Mouse (Mus musculus) stomach, postnatal 0 days (tissue): ENCODE measurements around the gene Tjap1. TPM values are rescaled to one million over a fixed set of nuclear protein-coding genes. Genes with fewer than 3 reads are reported as not detected.

ENCODE experiments used
- ATAC-seq: fragments of 200-750 bp; cut with Nextera tagmentation; 2 replicates; pipeline ENCODE4 v1.8.0; 2017; ENCODE audit not compliant: low FRiP score, low TSS enrichment
- DNase-seq: peaks from one replicate; pipeline ENCODE4 v3.0.0-alpha.2; 2016; ENCODE audit warnings: low spot score
- H3K27ac ChIP-seq: fragments of 300-500 bp; sonication (generic); replicated peaks from 2 replicates; pipeline ENCODE4 v1.5.1; 2014; ENCODE audit warnings: mild to moderate bottlenecking, control low read depth
- H3K27me3 ChIP-seq: fragments of 300-500 bp; sonication (generic); 2 replicates; pipeline ENCODE4 v1.6.1; 2014; ENCODE audit warnings: low read length; ENCODE audit not compliant: control insufficient read depth, insufficient read depth
- H3K36me3 ChIP-seq: fragments of 300-500 bp; sonication (generic); 2 replicates; pipeline ENCODE4 v1.6.1; 2014; ENCODE audit warnings: low read length, mixed read lengths; ENCODE audit not compliant: control insufficient read depth, insufficient read depth
- H3K4me1 ChIP-seq: fragments of 300-500 bp; sonication (generic); replicated peaks from 2 replicates; pipeline ENCODE4 v1.6.1; 2014; ENCODE audit warnings: antibody characterized with exemption; ENCODE audit not compliant: control insufficient read depth, insufficient read depth
- H3K4me2 ChIP-seq: fragments of 300-500 bp; sonication (generic); replicated peaks from 2 replicates; pipeline ENCODE4 v1.6.1; 2014; ENCODE audit warnings: low read depth, mild to moderate bottlenecking, control low read depth, moderate library complexity
- H3K4me3 ChIP-seq: fragments of 300-500 bp; sonication (generic); 2 replicates; pipeline ENCODE4 v1.5.1; 2014; ENCODE audit warnings: low read depth, low read length, control low read depth
- H3K9ac ChIP-seq: fragments of 300-500 bp; sonication (generic); 2 replicates; pipeline ENCODE4 v1.6.1; 2014; ENCODE audit warnings: mild to moderate bottlenecking, low read length, control low read depth, mixed read lengths
- H3K9me3 ChIP-seq: fragments of 300-500 bp; sonication (generic); 2 replicates; pipeline ENCODE4 v1.6.1; 2016; ENCODE audit warnings: low read length; ENCODE audit not compliant: control insufficient read depth
- CTCF ChIP-seq: IDR thresholded peaks from 2 replicates; pipeline ENCODE4 v1.5.1; 2016; ENCODE audit warnings: antibody characterized with exemption, low read depth, mild to moderate bottlenecking, moderate library complexity
- EP300 ChIP-seq: optimal IDR thresholded peaks from 2 replicates; pipeline ENCODE3; 2016; ENCODE audit warnings: antibody characterized with exemption
- WGBS: fragments of 180-500 bp; shearing (Covaris S2); extraction: QIAGEN DNeasy Blood & Tissue Kit; methylation state at CpG from one replicate; pipeline ENCODE4 v1.1.7; 2014; 5-methylcytosine and 5-hydroxymethylcytosine counted together
- polyA plus RNA-seq: library from polyadenylated mRNA; unstranded; fragments of >200 nt; fragmentation: Nextera tagmentation; extraction: Ambion mirVana; gene quantifications from 2 replicates; pipeline ENCODE4 v1.2.1, GENCODE M21; 2015

Gene Tjap1
- polyA plus RNA-seq, 1 experiment from 2014 or later, result 13.5 TPM

DNA sequence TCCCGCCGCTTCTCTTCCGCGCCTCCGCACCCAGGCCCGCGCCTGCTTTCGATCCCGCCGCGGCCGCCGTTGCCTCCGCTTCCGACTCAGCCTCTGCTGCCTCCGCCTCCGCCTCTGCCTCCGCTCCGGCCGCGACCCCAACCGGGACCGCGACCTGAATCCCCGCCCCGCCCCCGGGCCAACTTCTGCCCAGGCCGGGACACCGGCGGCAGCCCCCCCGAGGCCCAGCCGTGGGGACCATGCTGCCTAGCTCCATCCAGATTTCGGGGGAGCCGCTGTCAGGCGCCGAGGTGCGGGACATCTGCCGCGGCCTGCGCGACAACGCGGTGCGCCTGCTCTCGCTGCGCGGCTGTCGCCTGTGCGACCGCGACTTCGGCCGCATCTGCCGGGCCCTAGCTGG lies 28.7 kb downstream of the Tjap1 start:
- H3K4me1 ChIP-seq, result 0 out of 2 replicates have a peak, but pooled peaks cover 2% of the 10 kb centered on the region
- DNase-seq, result no peak
- H3K36me3 ChIP-seq, result peaks cover 24% of the 10 kb centered on the region
- H3K4me2 ChIP-seq, result peak overlapping the region; percentile 98
- no peak overlapping the region for H3K27ac ChIP-seq
- peak overlapping the region; percentile 53 for H3K9ac ChIP-seq
- peak; percentile 10 for ATAC-seq
- no peaks in the 10 kb centered on the region for H3K27me3 ChIP-seq
- TF ChIP-seq EP300 (no peak), CTCF (no peak)
- WGBS, result under 1% methylated on average over 31 of the region's 54 CpGs
- no peaks in the 10 kb centered on the region for H3K9me3 ChIP-seq
- peak overlapping the region; percentile 58 for H3K4me3 ChIP-seq

DNA sequence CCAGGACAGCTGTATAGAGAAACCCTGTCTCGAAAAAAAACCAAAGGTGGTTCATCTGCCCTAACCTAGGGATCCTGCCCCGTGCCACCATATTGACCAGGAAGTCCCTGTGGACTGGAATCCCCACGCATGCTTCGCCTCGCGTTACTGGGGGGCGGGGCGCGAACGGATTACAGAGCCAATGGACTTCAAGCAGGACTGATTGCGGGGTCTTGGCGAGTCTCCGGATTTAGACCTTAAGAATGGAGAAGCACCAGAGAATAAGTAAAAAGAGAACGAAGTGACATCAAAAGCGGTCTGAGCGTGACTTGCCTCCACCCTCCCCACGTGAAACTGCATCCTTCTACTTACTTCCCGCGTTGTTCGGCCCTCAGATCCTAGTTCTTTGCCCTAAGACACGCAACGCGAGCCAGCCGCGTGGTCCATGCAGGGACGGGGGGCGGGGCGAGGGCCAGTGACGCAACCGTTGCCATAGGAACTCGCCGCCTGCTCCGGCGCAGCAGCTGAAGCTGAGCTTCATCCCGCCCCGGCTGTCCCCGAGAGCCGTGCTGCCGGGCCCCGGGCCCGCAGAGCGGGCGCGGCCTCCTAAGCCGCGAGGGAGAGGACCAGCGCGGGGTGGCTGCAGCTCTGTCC lies 29.3 kb downstream of the Tjap1 start, which contains the start of gene Lrrc73:
Lrrc73 (plus strand) TSS at position 80 of the 633 bp plus-strand sequence.
- Histone ChIP-seq H3K36me3 (peaks cover 21% of the 10 kb centered on the region), H3K27ac (no peak within 1 kb of the TSS), H3K4me1 (0 out of 2 replicates have a peak, but pooled peaks cover 4% of the 10 kb centered on the region), H3K9me3 (no peaks in the 10 kb centered on the region), H3K27me3 (no peaks in the 10 kb centered on the region), H3K4me2 (peak within 1 kb of the TSS; percentile 98), H3K9ac (peak within 1 kb of the TSS; percentile 53), H3K4me3 (peak within 1 kb of the TSS; percentile 58)
- 2% methylated on average over 44 of the region's 48 CpGs for WGBS
- TF ChIP-seq EP300 (no peak), CTCF (no peak)
- ATAC-seq (peak; percentile 67), DNase-seq (peak; percentile 90)

DNA sequence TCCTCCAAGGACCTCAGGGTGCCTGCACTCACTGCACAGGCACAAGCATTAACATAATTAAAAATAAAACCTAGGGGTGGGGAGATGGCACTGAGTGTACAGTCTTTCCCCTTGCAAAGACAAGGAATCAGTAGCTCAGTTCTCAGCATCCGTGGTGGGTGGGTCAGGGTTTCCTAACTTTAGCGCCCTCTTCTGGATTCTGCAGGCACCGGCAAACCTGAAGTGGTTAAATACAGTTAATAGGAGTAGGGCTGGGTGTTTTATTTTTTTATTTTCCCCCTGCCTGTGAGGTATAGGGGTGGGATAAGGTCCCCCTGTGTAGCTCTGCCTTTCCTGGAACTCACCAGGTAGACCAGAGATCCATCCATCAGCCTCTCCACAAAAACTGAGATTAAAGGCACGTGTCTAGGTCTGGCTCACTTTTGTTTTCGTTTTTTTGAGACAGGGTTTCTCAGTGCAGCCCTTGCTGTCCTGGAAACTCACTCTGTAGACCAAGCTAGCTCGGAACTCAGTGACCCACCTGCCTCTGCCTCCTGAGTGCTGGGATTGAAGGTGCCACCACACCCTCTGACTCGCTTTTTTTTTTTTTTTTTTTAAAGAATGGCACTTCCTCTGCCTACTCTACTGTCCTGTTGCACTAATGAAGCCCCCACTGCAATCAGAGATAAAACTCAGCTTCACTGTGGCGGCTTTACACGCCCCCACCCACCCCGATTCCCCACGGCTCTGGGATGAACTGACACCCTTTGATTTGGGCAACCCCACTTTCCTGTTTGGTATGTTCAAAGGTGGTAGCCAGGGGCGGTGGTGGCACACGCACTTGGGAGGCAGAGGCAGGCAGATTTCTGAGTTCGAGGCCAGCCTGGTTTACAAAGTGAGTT lies 30.0 kb downstream of the Tjap1 start:
- Histone ChIP-seq H3K9me3 (no peaks in the 10 kb centered on the region), H3K9ac (no peak overlapping the region), H3K27ac (no peak overlapping the region), H3K36me3 (peaks cover 16% of the 10 kb centered on the region), H3K4me1 (0 out of 2 replicates have a peak, but pooled peaks cover 4% of the 10 kb centered on the region), H3K27me3 (no peaks in the 10 kb centered on the region), H3K4me3 (no peak overlapping the region), H3K4me2 (peak overlapping the region; percentile 98)
- DNase-seq, result peak; percentile 54
- no peak for ATAC-seq
- 56% methylated on average over 14 of the region's 14 CpGs for WGBS
- peak; percentile 71 for TF ChIP-seq CTCF
- no peak for TF ChIP-seq EP300

DNA sequence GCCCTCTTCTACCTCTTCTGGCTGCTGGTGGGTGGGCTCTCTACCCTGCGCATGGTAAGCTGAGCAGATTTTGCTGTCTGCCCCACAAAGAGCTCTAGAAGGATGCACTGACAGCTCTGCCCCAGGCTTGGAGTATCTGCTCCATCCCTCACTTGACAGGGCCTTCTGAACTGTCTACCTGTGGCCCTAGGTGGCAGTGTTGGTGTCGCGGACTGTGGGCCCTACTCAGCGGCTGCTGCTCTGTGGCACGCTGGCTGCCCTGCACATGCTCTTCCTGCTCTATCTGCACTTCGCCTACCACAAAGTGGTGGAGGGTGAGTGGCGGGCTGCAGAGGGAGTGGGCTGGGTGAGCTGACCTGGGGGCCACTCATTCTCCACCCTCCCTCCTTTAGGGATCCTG lies 31.7 kb downstream of the Tjap1 start:
- TF ChIP-seq CTCF (peak; percentile 46; the same call in 1 of the 2 replicates), EP300 (no peak)
- Histone ChIP-seq H3K9me3 (no peaks in the 10 kb centered on the region), H3K27me3 (no peaks in the 10 kb centered on the region), H3K4me1 (peaks cover 9% of the 10 kb centered on the region; the same call in 1 of the 2 replicates), H3K27ac (no peak overlapping the region), H3K4me2 (no peak overlapping the region), H3K4me3 (no peak overlapping the region), H3K9ac (no peak overlapping the region), H3K36me3 (peaks cover 16% of the 10 kb centered on the region)
- 67% methylated on average over 7 of the region's 7 CpGs for WGBS
- ATAC-seq (no peak), DNase-seq (peak; percentile 40)

DNA sequence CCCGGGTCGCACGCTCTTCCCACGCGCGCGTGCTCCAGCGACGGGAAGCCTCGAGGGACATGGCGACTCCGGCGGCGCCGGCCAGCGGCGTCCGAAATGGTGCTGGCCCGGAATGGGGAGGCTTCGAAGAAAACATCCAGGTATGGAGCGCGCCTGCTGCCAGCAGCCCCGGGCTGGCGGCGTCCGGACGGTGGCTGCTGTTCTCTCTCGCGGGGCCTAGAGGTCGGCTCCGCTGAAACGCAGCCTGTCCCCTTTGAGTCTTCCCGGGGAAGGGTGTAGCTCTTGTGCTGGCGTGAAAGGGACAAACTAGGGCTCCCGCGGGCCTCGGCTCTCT lies 34.7 kb downstream of the Tjap1 start:
- WGBS, result under 1% methylated on average over 37 of the region's 37 CpGs
- ATAC-seq (no peak), DNase-seq (no peak)
- no peaks in the 10 kb centered on the region for H3K9me3 ChIP-seq
- H3K4me2 ChIP-seq, result peak overlapping the region; percentile 83
- H3K4me3 ChIP-seq, result peak overlapping the region; percentile 92
- peaks cover 9% of the 10 kb centered on the region; the same call in 1 of the 2 replicates for H3K4me1 ChIP-seq
- H3K9ac ChIP-seq, result peak overlapping the region; percentile 97
- no peaks in the 10 kb centered on the region for H3K27me3 ChIP-seq
- H3K36me3 ChIP-seq, result peaks cover 33% of the 10 kb centered on the region
- TF ChIP-seq CTCF (no peak), EP300 (peak; percentile 72)
- peak overlapping the region; percentile 93 for H3K27ac ChIP-seq
